Mouse (Mus musculus): Measurements from ENCODE around the gene Srgap1. TPM values are rescaled to one million over a fixed set of nuclear protein-coding genes. Genes with fewer than 3 reads are reported as not detected.

Gene Srgap1
- 14.0 and 16.2 TPM in 2 replicates for polyA plus RNA-seq (2011; ENCODE audit: insufficient read length, low read depth, missing spikeins)

DNA sequence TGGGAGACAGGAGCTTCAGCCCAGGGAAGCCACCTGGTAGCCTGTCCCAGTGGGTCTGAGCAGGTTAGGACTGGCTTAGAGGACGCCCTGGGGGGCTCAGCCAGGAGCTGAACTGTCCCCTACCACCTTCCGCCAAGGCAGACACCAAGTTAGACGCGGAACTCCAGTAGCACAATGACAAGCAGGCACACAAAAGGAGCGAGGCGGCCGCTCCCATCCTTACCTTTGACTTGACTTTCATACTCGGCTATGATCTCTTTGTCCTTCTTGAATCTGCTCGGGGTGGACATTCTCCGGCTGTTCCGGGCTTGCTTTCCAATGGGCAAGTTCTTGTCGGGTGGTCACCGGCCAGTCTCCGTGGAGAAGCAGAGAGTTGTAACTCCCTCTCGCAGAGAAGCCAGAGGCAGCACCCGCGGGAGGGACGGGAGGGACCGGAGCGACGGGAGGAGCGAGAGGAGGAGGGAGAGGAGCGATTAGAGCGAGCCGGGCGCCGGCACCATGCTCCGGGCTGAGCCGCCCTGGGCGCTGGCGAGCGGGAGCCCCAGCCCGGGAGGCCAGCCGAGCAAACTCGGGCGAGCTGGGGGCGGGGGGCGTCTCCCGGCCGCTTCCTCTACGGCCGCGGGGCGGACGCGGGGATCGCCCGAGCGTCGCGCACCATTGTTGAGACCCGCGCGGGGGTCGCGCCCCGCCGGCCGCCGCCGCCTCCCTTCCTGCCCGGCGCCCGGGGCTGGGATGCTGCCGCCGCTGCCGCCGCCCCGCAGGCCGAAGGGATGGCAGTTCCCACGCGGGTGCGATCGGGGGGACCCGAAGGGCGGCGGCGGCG, at the start of gene Srgap1:
Srgap1 (minus strand) TSS at position 412 of the 823 bp plus-strand sequence.
- peak within 1 kb of the TSS; percentile 87 for H3K4me3 ChIP-seq (ENCODE audit: insufficient read depth, low read length)
- TF ChIP-seq CTCF (IDR thresholded peaks at IDR 0.05; ENCODE audit: borderline replicate concordance, insufficient read depth, low read length) = no peak
- TF ChIP-seq POLR2A (IDR thresholded peaks at IDR 0.05; ENCODE audit: low read depth, low read length) = peak; percentile 39; the same call in 1 of the 2 replicates

DNA sequence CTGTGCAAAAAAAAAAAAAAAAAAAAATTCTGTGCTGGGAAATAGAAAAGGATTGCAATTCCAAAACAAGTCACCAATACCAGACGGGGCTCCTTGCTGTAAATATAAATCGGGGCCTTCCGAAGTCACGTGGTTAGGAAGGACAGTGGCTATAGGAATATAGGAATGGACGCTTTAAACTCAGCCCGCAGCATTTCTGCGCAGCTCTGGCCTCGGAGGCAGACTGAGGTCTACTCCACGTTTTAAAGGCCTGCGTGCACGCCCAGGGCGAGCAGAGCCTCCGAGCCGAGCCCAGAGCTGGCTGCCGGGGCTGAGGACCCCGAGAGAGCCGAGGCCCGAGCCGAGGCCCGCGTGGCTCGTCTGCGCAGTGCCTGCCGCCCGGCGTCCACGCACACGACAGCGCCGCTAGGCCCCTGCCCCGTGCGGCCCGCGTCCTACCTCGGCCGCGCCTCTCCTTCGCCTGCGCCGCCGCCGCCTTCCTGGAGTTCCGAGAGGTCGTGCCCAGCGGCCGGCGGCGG, 49.4 kb upstream of the Srgap1 start:
- Histone ChIP-seq H3K4me3 (ENCODE audit: insufficient read depth, low read length) (peak overlapping the region; percentile 83), H3K27ac (ENCODE audit: insufficient read depth, low read length) (peak overlapping the region; percentile 62), H3K4me1 (ENCODE audit: control insufficient read depth, insufficient read depth, low read length) (peaks cover 4% of the 10 kb centered on the region; the same call in 1 of the 2 replicates)
- no peak for TF ChIP-seq CTCF (IDR thresholded peaks at IDR 0.05; ENCODE audit: borderline replicate concordance, insufficient read depth, low read length)
- TF ChIP-seq POLR2A (IDR thresholded peaks at IDR 0.05; ENCODE audit: low read depth, low read length) = peak; percentile 32; the same call in 1 of the 2 replicates

More for the DNA sequence above, at the start of gene Srgap1:
- H3K4me1 ChIP-seq (ENCODE audit: control insufficient read depth, insufficient read depth, low read length) = no peaks in the 10 kb centered on the region
- H3K27ac ChIP-seq (ENCODE audit: insufficient read depth, low read length) = no peak within 1 kb of the TSS

DNA sequence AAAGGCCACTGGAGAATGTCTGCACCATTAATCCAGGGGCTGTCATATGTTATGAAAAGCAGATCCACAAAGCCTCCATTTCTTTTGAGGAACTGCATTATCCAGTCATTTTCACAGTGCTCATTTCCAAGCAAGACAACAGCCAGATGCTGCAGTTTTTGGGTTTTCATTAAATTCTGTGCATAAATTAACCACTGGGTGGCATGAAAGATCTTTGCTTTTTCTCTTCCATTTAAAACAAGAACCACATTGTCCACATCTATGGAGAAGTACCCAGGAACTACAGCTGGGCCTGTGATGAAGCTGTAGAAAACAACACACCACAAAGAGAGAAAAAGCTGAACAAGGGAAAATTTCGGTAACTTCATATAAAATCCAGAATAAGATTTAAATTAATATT, 43.4 kb upstream of the Srgap1 start:
- Histone ChIP-seq H3K4me1 (ENCODE audit: control insufficient read depth, insufficient read depth, low read length) (peaks cover 4% of the 10 kb centered on the region; the same call in 1 of the 2 replicates), H3K4me3 (ENCODE audit: insufficient read depth, low read length) (no peak overlapping the region), H3K27ac (ENCODE audit: insufficient read depth, low read length) (no peak overlapping the region)
- TF ChIP-seq POLR2A (IDR thresholded peaks at IDR 0.05; ENCODE audit: low read depth, low read length) = no peak
- TF ChIP-seq CTCF (IDR thresholded peaks at IDR 0.05; ENCODE audit: borderline replicate concordance, insufficient read depth, low read length) = no peak

DNA sequence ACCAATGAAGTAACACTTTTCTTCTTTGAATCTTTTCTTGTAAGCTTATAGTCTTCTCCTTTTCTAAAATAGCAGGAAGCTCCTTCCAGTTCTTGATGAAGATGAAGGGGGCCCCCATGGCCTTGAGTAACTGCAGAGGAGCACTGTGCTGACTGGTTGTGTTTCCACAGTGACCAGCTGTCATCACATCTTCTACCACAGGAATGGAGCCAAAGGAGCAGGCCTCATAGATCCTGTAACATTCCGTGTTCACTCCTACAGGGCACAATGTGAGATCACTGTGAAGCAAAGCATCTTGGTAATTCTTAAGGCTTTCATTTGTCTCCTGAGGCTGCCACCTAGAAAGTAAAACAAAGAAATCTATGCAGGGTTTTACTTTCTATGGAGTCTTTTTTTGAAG, 34.2 kb upstream of the Srgap1 start:
- Histone ChIP-seq H3K27ac (ENCODE audit: insufficient read depth, low read length) (no peak overlapping the region), H3K4me1 (ENCODE audit: control insufficient read depth, insufficient read depth, low read length) (no peaks in the 10 kb centered on the region), H3K4me3 (ENCODE audit: insufficient read depth, low read length) (no peak overlapping the region)
- TF ChIP-seq CTCF (IDR thresholded peaks at IDR 0.05; ENCODE audit: borderline replicate concordance, insufficient read depth, low read length) (no peak), POLR2A (IDR thresholded peaks at IDR 0.05; ENCODE audit: low read depth, low read length) (no peak)

DNA sequence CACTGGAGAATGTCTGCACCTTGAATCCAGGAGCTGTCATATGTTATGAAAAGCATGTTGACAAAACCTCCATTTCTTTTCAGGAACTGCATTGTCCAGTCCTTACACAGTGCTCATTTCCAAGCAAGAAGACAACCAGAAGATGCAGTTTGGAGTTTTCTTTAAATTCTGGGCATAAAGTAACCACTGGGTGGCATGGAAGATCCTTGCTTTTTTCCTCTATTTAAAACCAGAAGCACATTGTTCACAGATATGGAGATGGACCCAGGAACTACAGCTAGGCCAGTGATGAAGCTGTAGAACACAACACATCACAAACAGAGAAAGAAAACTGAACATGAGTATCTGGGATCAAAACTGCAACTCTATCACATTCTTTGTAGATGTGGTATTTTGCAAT, 22.0 kb upstream of the Srgap1 start:
- TF ChIP-seq CTCF (IDR thresholded peaks at IDR 0.05; ENCODE audit: borderline replicate concordance, insufficient read depth, low read length) = no peak
- no peak for TF ChIP-seq POLR2A (IDR thresholded peaks at IDR 0.05; ENCODE audit: low read depth, low read length)

DNA sequence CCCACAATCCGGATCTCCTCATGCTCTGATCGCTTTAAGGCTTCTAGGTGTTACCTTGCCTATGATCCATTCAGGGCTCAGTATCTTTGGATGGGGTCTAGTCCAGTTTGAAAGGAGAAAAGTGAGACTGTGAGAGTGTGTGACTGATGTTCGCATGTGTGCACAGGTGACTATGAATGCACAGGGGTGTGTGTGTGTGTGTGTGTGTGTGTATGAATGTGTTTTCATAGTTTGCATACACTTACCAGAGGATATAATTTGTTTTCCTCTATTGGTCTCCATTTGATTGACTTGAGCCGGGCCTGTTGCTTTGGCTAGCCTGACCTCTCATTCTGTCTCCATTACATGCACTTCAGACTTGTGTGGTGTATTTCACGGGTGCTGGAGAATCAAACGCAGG, 8.7 kb upstream of the Srgap1 start:
- Histone ChIP-seq H3K4me3 (ENCODE audit: insufficient read depth, low read length) (no peak overlapping the region), H3K4me1 (ENCODE audit: control insufficient read depth, insufficient read depth, low read length) (no peaks in the 10 kb centered on the region), H3K27ac (ENCODE audit: insufficient read depth, low read length) (no peak overlapping the region)
- TF ChIP-seq POLR2A (IDR thresholded peaks at IDR 0.05; ENCODE audit: low read depth, low read length) = no peak
- no peak for TF ChIP-seq CTCF (IDR thresholded peaks at IDR 0.05; ENCODE audit: borderline replicate concordance, insufficient read depth, low read length)

More for the DNA sequence above, 22.0 kb upstream of the Srgap1 start:
- H3K4me1 ChIP-seq (ENCODE audit: control insufficient read depth, insufficient read depth, low read length) = no peaks in the 10 kb centered on the region
- H3K27ac ChIP-seq (ENCODE audit: insufficient read depth, low read length) = no peak overlapping the region
- no peak overlapping the region for H3K4me3 ChIP-seq (ENCODE audit: insufficient read depth, low read length)

DNA sequence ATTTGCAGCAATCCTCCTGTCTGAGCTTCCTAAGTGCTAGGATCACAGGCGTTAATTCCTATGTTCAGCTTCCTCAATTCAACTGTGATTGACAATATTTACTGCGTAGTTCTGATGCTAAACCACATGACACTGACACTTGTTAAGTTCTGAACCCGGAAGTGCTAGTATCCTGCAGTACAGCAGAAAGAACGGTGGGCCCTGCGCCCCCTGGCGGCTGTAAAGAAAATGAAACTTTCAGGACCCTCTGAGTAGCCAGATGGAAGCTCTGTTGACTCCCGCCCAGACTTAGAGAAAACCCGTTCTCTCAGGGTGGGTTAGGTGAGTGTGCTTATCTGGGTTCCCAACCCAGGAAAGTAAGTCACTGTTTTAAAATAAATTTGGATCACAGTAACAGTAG, 7.4 kb upstream of the Srgap1 start:
- TF ChIP-seq CTCF (IDR thresholded peaks at IDR 0.05; ENCODE audit: borderline replicate concordance, insufficient read depth, low read length) = peak; percentile 32; the same call in 1 of the 2 replicates
- TF ChIP-seq POLR2A (IDR thresholded peaks at IDR 0.05; ENCODE audit: low read depth, low read length) = no peak
- Histone ChIP-seq H3K27ac (ENCODE audit: insufficient read depth, low read length) (no peak overlapping the region), H3K4me1 (ENCODE audit: control insufficient read depth, insufficient read depth, low read length) (no peaks in the 10 kb centered on the region), H3K4me3 (ENCODE audit: insufficient read depth, low read length) (no peak overlapping the region)

DNA sequence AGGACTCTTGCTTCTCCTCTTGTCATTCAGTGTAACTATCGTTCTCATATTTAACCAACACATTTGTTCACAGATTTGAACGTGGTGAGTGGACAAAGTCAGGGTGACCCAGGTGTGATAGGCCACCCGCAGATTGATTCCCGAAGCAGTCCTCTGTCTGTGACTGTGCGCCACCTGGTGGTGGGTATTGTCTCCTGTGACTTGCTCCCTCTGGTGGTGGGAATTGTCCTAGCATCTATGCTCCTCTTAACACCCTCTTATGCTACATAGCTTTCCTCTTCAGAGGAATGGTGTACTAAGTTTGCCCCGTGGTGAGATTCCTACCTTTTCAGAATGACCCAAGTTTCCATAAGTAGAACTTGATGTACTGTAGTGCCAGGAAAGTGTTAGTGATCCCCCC, 4.7 kb upstream of the Srgap1 start:
- H3K4me1 ChIP-seq (ENCODE audit: control insufficient read depth, insufficient read depth, low read length) = no peaks in the 10 kb centered on the region
- no peak overlapping the region for H3K4me3 ChIP-seq (ENCODE audit: insufficient read depth, low read length)
- H3K27ac ChIP-seq (ENCODE audit: insufficient read depth, low read length) = no peak overlapping the region
- TF ChIP-seq POLR2A (IDR thresholded peaks at IDR 0.05; ENCODE audit: low read depth, low read length) (no peak), CTCF (IDR thresholded peaks at IDR 0.05; ENCODE audit: borderline replicate concordance, insufficient read depth, low read length) (peak; percentile 100)

DNA sequence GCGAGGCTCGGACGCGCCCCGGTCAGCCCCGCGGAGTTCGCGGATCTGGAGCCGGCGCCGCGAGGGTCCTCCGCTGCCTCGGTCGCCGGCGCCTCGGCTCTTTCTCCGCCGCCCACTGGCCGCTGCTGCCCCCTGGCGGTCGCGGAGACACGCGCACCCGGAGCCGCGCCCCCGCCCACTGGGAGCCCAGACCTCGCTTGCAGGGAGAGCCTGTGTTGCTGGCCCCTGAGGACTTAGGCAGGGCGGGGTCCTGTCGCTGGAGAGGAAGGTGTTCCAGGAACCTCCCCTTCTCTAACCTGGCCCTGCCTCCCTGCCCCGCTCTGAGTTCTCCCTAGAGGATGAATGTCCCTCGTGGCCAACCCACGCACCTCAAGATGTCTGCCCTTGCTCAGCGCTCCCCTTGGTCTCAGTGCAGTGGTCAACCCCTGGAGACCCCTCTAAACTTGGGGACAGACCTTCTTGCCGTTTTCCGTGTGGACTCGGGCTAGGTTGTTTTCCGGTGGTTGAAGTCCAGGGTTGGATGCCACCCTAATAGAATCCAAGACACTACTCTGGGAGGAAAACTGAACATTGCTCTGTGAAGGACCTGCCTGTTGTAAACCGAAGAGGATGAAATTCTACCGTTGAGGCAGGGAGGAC, 731 bp upstream of the Srgap1 start:
- TF ChIP-seq POLR2A (IDR thresholded peaks at IDR 0.05; ENCODE audit: low read depth, low read length) (0 out of 2 replicates have a peak, but pooled peaks have one; percentile 5), CTCF (IDR thresholded peaks at IDR 0.05; ENCODE audit: borderline replicate concordance, insufficient read depth, low read length) (peak; percentile 46)
- Histone ChIP-seq H3K4me1 (ENCODE audit: control insufficient read depth, insufficient read depth, low read length) (no peaks in the 10 kb centered on the region), H3K27ac (ENCODE audit: insufficient read depth, low read length) (no peak overlapping the region), H3K4me3 (ENCODE audit: insufficient read depth, low read length) (peak overlapping the region; percentile 87; the same call in 1 of the 2 replicates)
